Comparison of ENCODE assay signal across 8 mouse cellular contexts in the genomic region with DNA sequence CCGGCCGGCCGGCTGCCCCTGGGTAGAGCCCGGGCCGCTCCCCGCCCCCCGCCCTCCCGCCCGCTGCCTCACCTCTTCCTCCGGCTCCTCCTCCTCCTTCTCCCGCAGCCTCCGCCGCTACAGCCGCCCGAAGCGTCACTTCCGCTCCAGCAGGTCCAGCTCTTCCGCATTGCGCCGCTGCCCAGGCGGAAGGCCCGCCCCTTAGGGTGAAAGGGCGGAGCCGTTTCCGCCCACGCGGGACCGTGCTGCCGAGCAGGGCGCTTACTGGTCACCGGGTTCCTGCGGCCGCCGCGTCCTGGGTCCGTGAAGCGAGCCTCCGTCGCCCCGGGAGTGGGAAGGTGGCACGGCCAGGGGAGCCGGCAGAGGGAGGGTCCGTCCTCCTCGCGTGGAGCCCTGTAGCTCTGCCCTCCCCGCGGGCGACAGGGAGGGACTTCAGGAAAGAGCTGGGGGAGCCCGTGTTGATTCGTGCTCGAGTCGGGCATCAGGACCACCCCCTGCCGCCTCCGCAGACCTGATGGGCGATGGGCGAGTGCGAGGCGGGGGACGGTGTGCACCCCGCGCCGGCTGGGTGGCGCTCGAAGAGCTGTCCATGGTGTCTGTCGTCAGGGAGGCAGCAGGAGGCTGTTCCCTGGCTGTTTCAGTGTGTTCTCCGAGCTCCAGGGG. TPM values are rescaled to one million over a fixed set of nuclear protein-coding genes. Genes with fewer than 3 reads are reported as not detected.
DNase-seq lines count a peak whose midpoint lies in the region; ATAC-seq and TF ChIP-seq lines count a peak whose summit lies in the region.

A gene (minus strand): TSS at position 288 of the 663 bp plus-strand sequence.

- peaks cover 6 to 23% of the 10 kb centered on the region in 2 experiments for H3K36me3 ChIP-seq in MEL (ENCODE audit: control insufficient read depth in 1 of 2, insufficient read depth in 2 of 2, low read length in 2 of 2)
- H3K36me3 ChIP-seq in lung, embryonic 16.5 days (ENCODE audit: control insufficient read depth, insufficient read depth, low read length) = peaks cover 15% of the 10 kb centered on the region

- H3K4me1 ChIP-seq in MEL (ENCODE audit: control insufficient read depth in 1 of 2, insufficient read depth in 2 of 2, low read length in 2 of 2) = peaks cover 4 to 14% of the 10 kb centered on the region in 2 experiments
- peaks cover 5% of the 10 kb centered on the region for H3K4me1 ChIP-seq in cerebellum, adult 2 months (ENCODE audit: control insufficient read depth, insufficient read depth, low read length)
- H3K4me1 ChIP-seq in lung, embryonic 16.5 days (replicated peaks; ENCODE audit: control insufficient read depth, insufficient read depth, low read length) = peaks cover 11% of the 10 kb centered on the region

- no peaks in the 10 kb centered on the region for H3K9me3 ChIP-seq in MEL (replicated peaks; ENCODE audit: insufficient read depth, low read length)
- H3K9me3 ChIP-seq in lung, embryonic 16.5 days (ENCODE audit: control insufficient read depth, low read length) = no peaks in the 10 kb centered on the region

- TF ChIP-seq RAD21 in MEL (IDR thresholded peaks at IDR 0.05; ENCODE audit: low read depth, low read length) = no peak

- no peak for TF ChIP-seq CTCF in MEL (IDR thresholded peaks at IDR 0.05 in 2 of 3, conservative IDR thresholded peaks at IDR 0.05 in 1 of 3; ENCODE audit: control insufficient read depth in 1 of 3, insufficient read depth in 1 of 3, low read depth in 2 of 3, low read length in 3 of 3, poor library complexity in 1 of 3, severe bottlenecking in 1 of 3)
- TF ChIP-seq CTCF in cerebellum, adult 2 months (IDR thresholded peaks at IDR 0.05; ENCODE audit: borderline replicate concordance, insufficient read depth, low read depth, low read length) = no peak; the same call in 1 of the 2 replicates

- H3K9ac ChIP-seq in MEL (ENCODE audit: control insufficient read depth, low read depth, low read length, poor library complexity, severe bottlenecking) = peak within 1 kb of the TSS; percentile 94
- H3K9ac ChIP-seq in lung, embryonic 16.5 days (ENCODE audit: low read length) = peak within 1 kb of the TSS; percentile 88

- peak; percentile 67 to 78; a peak in 3 of 4 replicates for TF ChIP-seq POLR2A in MEL (IDR thresholded peaks at IDR 0.05; ENCODE audit: control insufficient read depth in 1 of 2, insufficient read depth in 1 of 2, low read depth in 1 of 2, low read length in 2 of 2, poor library complexity in 1 of 2)
- peak; percentile 93 for TF ChIP-seq POLR2A in cerebellum, adult 2 months (IDR thresholded peaks at IDR 0.05; ENCODE audit: borderline replicate concordance, insufficient read depth, low read length)

- H3K27ac ChIP-seq in MEL (ENCODE audit: control insufficient read depth, low read depth, low read length) = peak within 1 kb of the TSS; percentile 90
- peak within 1 kb of the TSS; percentile 88 for H3K27ac ChIP-seq in cerebellum, adult 2 months (ENCODE audit: insufficient read depth, low read length)
- H3K27ac ChIP-seq in lung, embryonic 16.5 days (ENCODE audit: low read length) = peak within 1 kb of the TSS; percentile 91

- peak within 1 kb of the TSS; percentile 78 to 95 for H3K4me3 ChIP-seq in MEL (ENCODE audit: control insufficient read depth in 1 of 2, insufficient read depth in 1 of 2, low read depth in 2 of 2, low read length in 2 of 2)
- peak within 1 kb of the TSS; percentile 73 for H3K4me3 ChIP-seq in cerebellum, adult 2 months (replicated peaks; ENCODE audit: insufficient read depth, low read depth, low read length)
- H3K4me3 ChIP-seq in lung, embryonic 16.5 days (ENCODE audit: low read length) = peak within 1 kb of the TSS; percentile 90

- ATAC-seq in hematopoietic stem cell, adult 5-6 weeks (replicated peaks in 1 of 2; ENCODE audit: insufficient read depth in 1 of 2, low FRiP score in 2 of 2, low TSS enrichment in 1 of 2, low read depth in 1 of 2, poor library complexity in 2 of 2, severe bottlenecking in 2 of 2) = peak; percentile 82 to 90
- peak; percentile 97 for ATAC-seq in lung, embryonic 16.5 days (ENCODE audit: low read depth)

- peaks cover 22% of the 10 kb centered on the region for H3K79me2 ChIP-seq in MEL (ENCODE audit: control insufficient read depth, insufficient read depth, low read length, poor library complexity)

- no peak for TF ChIP-seq EP300 in MEL (IDR thresholded peaks at IDR 0.05; ENCODE audit: low read depth in 1 of 2, low read length in 2 of 2)

- no peaks in the 10 kb centered on the region for H3K27me3 ChIP-seq in MEL (ENCODE audit: control insufficient read depth in 1 of 2, insufficient read depth in 2 of 2, low read length in 2 of 2)
- H3K27me3 ChIP-seq in cerebellum, adult 2 months (ENCODE audit: control insufficient read depth, insufficient read depth, low read length) = no peaks in the 10 kb centered on the region
- no peaks in the 10 kb centered on the region for H3K27me3 ChIP-seq in lung, embryonic 16.5 days (ENCODE audit: control insufficient read depth, insufficient read depth, low read depth, low read length)

- WGBS in cerebellum, adult 2 months = under 1% methylated on average over 64 of the region's 66 CpGs
- under 1% methylated on average over 59 of the region's 66 CpGs for WGBS in lung, embryonic 16.5 days

- peak; percentile 93 for DNase-seq in MEL (ENCODE audit: low read depth, low spot score)
- DNase-seq in cerebellum, adult 2 months = peak; percentile 94 to 95
- peak; percentile 88 for DNase-seq in forelimb bud, embryonic 11.5 days (ENCODE audit: low read depth, low spot score)
- peak; percentile 72 for DNase-seq in layer of hippocampus, adult 9-10 months (ENCODE audit: low spot score)
- DNase-seq in ovary, postnatal 10 days (ENCODE audit: low spot score) = peak; percentile 77
- peak; percentile 81 to 84 for DNase-seq in thymus, postnatal 10 days (ENCODE audit: low spot score in 2 of 2)

- H3K4me2 ChIP-seq in lung, embryonic 16.5 days (ENCODE audit: low read depth, low read length) = peak within 1 kb of the TSS; percentile 86

TF ChIP-seq in MEL, 35 proteins besides CTCF, POLR2A, EP300 and RAD21:
- TF ChIP-seq TAL1 (IDR thresholded peaks at IDR 0.05; ENCODE audit: low read length) (no peak), ELF1 (IDR thresholded peaks at IDR 0.05; ENCODE audit: low read depth, low read length) (peak; percentile 99), ETS1 (IDR thresholded peaks at IDR 0.05; ENCODE audit: low read depth, low read length) (peak; percentile 46; the same call in 1 of the 2 replicates), MEF2A (IDR thresholded peaks at IDR 0.05; ENCODE audit: extremely low read depth, insufficient replicate concordance, low read depth, low read length, poor library complexity, severe bottlenecking) (no peak), TBP (IDR thresholded peaks at IDR 0.05; ENCODE audit: low read depth, low read length) (no peak), NELFE (IDR thresholded peaks at IDR 0.05; ENCODE audit: low read depth, low read length) (peak; percentile 57; the same call in 1 of the 2 replicates), SIN3A (IDR thresholded peaks at IDR 0.05; ENCODE audit: low read length) (peak; percentile 94), TCF12 (IDR thresholded peaks at IDR 0.05; ENCODE audit: low read depth, low read length) (0 out of 2 replicates have a peak, but pooled peaks have one; percentile 42), ZKSCAN1 (IDR thresholded peaks at IDR 0.05; ENCODE audit: low read depth, low read length) (no peak), MXI1 (IDR thresholded peaks at IDR 0.05; ENCODE audit: low read depth, low read length) (peak; percentile 82), POLR2AphosphoS2 (IDR thresholded peaks at IDR 0.05; ENCODE audit: low read length) (peak; percentile 9; the same call in 1 of the 2 replicates), CHD1 (IDR thresholded peaks at IDR 0.05; ENCODE audit: low read depth, low read length) (no peak), HCFC1 (IDR thresholded peaks at IDR 0.05; ENCODE audit: low read depth, low read length) (peak; percentile 83)

RNA-seq across cellular contexts. Expression of the gene that starts here (rescaled TPM):
- 5.0 and 8.8 TPM in 2 replicates for total RNA-seq in MEL (2012; rRNA removed)
- 10 to 100 TPM in 1 of 2 experiments, not detected in 1; 34.5 TPM for polyA plus RNA-seq in MEL (2012; ENCODE audit: insufficient read depth in 1 of 2, insufficient read length in 2 of 2, low read depth in 1 of 2, low replicate concordance in 2 of 2, missing spikeins in 1 of 2)
- 151 and 159 TPM in 2 replicates for polyA plus RNA-seq in cerebellum, adult 2 months (2012; rRNA removed)
- total RNA-seq in hematopoietic stem cell, adult 5-6 weeks (2017) = 29.6 and 37.5 TPM in 2 replicates
- polyA plus RNA-seq in lung, embryonic 16.5 days (2015; fragmentation: Nextera tagmentation; extraction: Ambion mirVana) = 14.7 and 15.6 TPM in 2 replicates

Comparison
In these comparisons a context has a peak if more than half of its experiments do, and no peak if none do; other contexts are left out.
1. Peak in every context shown above with its lines: DNase-seq, ATAC-seq, H3K4me3 ChIP-seq and H3K27ac ChIP-seq.